Mouse (Mus musculus): ENCODE results near the gene Fam118a. TPM values are rescaled to one million over a fixed set of nuclear protein-coding genes. Genes with fewer than 3 reads are reported as not detected.

The Fam118a gene
- polyA plus RNA-seq (2014; fragmentation: Illumina TruSeq; extraction: RNeasy Lipid Tissue Mini Kit (QIAGEN cat#74804); ENCODE audit: low read depth, low replicate concordance) = 9.7 TPM

GRCm38 (mm10) chr15:85028648-85029047 is at the start of gene Fam118a:
TSS of gene Fam118a (plus strand) at chr15:85028948.

DNA sequence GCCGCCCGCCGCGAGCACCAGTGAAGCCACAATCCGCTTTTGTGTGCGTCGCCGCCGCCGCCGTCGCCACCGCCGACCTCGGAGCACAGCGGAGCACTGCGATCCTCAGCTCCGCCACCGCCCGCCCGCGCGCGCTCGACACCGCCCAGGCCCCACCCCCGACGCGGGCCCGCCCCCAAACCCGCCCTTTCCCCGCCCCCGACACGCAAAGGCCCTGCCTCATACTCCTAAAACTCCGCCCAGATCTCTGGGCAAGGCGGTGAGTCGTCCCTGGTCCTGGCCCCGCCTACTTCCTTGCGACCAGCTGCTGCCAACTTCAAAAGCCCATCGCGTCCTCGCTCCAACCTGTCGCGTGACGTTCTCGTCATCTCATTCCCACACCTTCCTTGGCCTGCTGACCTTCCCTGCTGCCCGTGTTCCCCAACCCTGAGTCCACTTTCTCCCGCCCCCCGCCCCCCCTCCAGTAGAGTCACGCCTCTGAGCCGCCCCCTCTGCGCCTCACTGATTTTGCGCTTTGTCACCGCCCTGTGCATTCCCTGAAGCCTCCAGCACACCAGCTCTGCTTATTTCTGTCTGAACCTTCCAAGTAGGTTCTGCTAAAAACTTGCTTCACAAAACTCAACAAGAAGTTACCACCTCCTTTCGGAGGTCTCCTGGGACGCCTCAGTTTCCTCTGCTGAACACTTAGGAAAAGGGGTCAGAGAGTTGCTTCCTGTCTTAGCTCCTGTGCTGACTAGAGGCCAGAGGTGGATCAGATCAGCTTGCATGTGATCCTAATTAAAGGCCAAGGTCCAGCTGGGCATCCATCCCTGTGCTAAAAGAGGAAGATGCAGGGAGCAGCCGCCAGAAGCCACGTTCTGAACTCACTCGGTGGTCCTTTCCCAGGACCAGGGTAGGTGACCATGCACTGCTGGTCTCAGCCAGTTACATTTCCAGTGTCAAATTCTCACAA is 40.6 kb upstream of the Fam118a start, which contains the start of gene 5031439G07Rik:
TSS of gene 5031439G07Rik (minus strand) at position 678 of the 952 bp plus-strand sequence.

GRCm38 (mm10) chr15:85016951-85017664 is 11.6 kb upstream of the Fam118a start, which contains the start of gene Upk3a:
TSS of gene Upk3a (plus strand) at chr15:85017141.

Other genes starting within 250 kb of the Fam118a start
- 3.4 TPM for gene Phf21b, start 172.9 kb upstream of the Fam118a start, polyA plus RNA-seq (2014; fragmentation: Illumina TruSeq; extraction: RNeasy Lipid Tissue Mini Kit (QIAGEN cat#74804); ENCODE audit: low read depth, low replicate concordance)
- 0.26 TPM for gene Gm29666, start 108.9 kb upstream of the Fam118a start, polyA plus RNA-seq (2014; fragmentation: Illumina TruSeq; extraction: RNeasy Lipid Tissue Mini Kit (QIAGEN cat#74804); ENCODE audit: low read depth, low replicate concordance)
- 8.5 TPM for gene Nup50, start 105.5 kb upstream of the Fam118a start, polyA plus RNA-seq (2014; fragmentation: Illumina TruSeq; extraction: RNeasy Lipid Tissue Mini Kit (QIAGEN cat#74804); ENCODE audit: low read depth, low replicate concordance)
- 20.7 TPM for gene 5031439G07Rik, start 40.4 kb upstream of the Fam118a start, polyA plus RNA-seq (2014; fragmentation: Illumina TruSeq; extraction: RNeasy Lipid Tissue Mini Kit (QIAGEN cat#74804); ENCODE audit: low read depth, low replicate concordance)
- gene Upk3a, start 11.8 kb upstream of the Fam118a start, polyA plus RNA-seq (2014; fragmentation: Illumina TruSeq; extraction: RNeasy Lipid Tissue Mini Kit (QIAGEN cat#74804); ENCODE audit: low read depth, low replicate concordance) = not detected
- gene Smc1b, start 103.0 kb downstream of the Fam118a start, polyA plus RNA-seq (2014; fragmentation: Illumina TruSeq; extraction: RNeasy Lipid Tissue Mini Kit (QIAGEN cat#74804); ENCODE audit: low read depth, low replicate concordance) = not detected
- gene Ribc2, start 103.1 kb downstream of the Fam118a start, polyA plus RNA-seq (2014; fragmentation: Illumina TruSeq; extraction: RNeasy Lipid Tissue Mini Kit (QIAGEN cat#74804); ENCODE audit: low read depth, low replicate concordance) = not detected
- 121 TPM for gene Fbln1, start 177.0 kb downstream of the Fam118a start, polyA plus RNA-seq (2014; fragmentation: Illumina TruSeq; extraction: RNeasy Lipid Tissue Mini Kit (QIAGEN cat#74804); ENCODE audit: low read depth, low replicate concordance)

Data from heart, adult 10 weeks (tissue).